Mouse (Mus musculus) heart, adult 8-10 months (tissue): ENCODE measurements at regions not wholly inside any gene's neighbourhood (a gene's known extent, or its start where the extent isn't known, plus 50 kb on each side); places are given as distances from the start of the nearest gene placed in this dataset.

Source experiments
- DNase-seq: peaks from one replicate; pipeline ENCODE4 v3.0.0; 2022; ENCODE audit warnings: low spot score

DNA sequence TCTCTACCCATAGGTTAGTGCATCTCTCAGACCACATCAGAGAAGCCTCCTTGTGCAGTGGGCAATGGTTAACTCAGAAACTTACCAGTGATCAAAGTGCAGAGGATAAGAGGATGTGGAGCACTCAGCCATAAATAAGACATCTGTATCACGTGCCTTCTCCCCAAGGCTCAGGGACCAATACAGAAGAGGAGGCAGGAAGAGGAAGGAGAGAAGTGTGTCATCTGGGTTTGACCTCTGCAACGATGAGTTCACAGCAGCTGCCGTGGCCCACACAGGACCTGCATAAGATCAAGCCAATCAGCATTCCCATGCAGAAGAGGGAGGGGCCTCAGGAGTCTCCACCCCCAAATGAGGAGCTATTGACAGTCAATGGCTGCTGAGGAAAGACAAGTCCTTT lies 252.8 kb downstream of the Gm12728 start:
- no peak for DNase-seq

DNA sequence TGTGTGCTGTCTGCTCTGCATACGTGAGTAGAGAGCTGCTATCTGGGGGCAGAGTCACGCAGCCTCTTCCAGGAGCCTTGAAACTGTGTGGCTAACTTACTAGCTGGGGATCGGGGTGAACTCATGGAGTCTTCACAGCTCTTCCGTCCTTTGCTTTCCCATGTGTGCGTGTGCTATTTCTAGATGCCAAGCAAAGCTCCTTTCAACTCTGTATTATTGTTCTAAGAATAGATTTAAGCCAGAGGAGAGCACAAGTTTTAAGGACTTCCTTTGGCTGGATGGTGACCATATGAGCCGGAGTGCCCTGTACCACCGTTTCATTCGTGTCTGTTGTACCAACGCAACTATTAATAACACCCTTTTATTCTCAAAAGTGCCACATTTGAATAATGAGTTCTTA lies 254.0 kb downstream of the Gm12728 start:
- no peak for DNase-seq

DNA sequence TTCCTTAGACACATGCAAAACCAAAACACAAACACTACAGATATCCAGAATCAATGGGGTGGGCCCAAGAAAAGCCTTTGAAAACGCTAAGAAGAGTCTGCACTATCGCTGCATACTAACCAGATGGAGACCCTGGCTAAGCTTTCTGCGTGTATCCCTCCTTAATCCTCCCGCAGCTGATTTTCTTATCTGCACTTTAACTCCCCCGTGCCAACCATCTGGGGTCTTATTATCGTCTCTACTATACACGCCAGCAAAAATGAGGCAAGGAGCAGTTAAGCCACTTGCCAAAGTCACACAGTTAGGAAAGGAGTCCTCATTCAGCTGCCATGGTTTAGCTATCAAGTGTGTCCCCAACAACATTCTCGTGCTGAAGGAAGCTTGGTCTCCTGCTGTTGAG lies 258.4 kb downstream of the Gm12728 start:
- DNase-seq = no peak

DNA sequence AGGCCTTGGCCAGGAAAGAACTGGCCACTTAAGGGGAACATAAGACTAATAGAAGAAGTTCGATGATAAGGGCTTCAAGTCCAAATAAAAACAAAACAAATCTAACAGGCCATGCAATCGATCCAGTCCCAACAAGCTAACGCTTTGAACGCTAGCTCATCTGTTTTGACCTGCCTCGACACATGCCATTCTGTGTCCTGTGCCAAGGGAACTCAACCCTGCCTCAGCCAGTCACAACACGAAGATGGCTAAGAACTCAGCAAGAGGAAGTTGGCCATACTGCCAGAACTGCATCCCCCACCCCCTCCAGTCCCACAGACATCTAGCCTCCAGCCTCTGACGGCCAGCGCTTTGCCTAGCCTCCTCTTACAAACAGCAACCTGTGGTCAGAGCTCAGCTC lies 259.1 kb downstream of the Gm12728 start:
- DNase-seq = no peak

DNA sequence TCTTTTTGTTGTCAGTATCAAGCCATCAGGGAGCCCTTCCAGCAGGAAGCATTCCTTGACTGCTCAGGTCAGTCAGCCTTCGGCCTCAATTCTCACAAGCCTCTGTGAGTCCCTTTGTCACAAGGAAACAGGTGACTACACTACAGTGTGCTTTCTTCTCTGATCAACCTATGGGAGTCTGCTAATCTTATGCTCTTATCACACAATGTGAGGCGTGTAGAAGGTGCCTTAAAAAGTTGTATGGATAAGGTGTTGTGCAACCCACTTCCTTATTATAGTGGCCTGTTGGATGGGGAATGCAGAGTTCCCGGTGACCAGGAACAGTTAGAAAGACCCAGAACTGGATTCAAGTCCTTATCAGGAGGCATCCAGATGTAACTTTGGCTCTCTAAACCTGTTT lies 260.2 kb downstream of the Gm12728 start:
- no peak for DNase-seq

DNA sequence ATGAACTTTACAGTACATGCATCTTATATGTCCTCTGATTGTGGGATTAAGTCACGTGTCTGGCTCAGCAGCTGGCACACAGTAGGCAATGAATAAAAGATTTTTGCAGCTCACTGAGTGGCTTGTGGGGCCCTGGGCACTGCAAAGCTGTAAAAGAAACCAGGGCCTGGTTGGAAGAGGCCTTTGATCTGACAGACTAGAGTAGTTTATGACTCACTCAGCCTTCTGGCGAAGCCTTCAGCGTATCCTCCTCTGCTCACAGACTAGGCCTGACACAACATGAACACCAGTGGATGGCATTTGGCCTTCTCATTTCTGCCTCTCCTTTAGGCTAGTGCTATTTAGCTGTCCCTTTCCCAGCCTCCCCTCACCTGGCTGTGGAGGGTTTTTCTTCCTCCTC lies 260.6 kb downstream of the Gm12728 start:
- DNase-seq = no peak

DNA sequence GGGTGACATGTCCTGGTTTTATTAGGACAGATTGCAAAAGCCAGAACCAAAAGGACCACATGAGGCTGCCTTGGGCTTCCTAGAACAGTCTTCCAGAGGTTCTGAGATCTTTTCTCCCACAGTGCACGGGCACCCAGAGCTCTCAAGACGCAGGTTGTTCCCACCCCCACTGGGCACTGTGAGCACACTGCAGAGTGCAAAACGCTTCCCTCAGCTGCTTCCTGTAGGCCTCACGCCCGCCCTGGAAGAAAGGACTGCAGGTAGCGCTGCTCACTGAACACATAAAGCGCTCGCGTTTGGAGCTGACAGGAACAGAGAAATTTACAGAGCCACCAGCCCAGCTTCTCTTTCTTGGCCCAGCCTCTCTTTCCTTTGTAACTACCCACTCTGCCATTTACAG lies 262.5 kb upstream of the Usp24 start:
- no peak for DNase-seq

DNA sequence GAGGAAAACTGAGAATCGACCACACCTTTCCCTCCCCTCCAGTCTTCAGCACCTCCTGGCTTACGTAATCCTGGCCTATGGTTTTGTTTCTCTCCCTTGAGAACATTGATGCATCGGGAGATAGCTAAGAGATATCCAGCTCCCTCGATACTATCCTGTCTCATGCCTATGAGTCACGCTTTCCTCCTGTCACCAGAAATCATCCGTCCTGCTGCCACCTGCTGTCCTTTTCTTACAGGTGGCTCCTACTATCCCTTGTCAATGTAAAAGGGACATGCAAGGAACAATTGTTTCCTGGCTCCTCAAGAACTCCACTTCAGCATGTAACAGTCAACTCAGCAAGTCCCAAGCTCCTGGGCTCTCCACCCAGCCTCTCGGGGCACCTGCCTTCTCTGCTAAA lies 261.7 kb upstream of the Usp24 start:
- no peak for DNase-seq

DNA sequence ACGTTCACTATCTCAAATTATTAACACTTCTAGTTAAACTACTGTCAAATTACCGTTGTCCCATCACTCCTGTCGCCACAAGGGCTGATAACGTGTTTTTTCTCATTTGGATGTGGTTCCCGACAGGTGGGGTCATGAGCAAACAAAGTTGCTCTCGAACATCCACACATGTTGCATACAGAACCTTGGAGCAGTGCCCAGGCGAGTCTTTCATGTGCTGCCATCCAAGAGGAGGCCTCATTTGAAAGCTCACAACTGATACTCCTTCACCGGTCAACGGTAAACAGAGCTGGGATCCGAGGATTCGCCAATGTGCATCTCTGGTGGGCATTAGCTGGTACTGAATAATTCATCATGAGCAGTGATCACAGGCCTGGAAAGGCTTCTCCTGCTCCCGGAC lies 253.4 kb upstream of the Usp24 start:
- no peak for DNase-seq

DNA sequence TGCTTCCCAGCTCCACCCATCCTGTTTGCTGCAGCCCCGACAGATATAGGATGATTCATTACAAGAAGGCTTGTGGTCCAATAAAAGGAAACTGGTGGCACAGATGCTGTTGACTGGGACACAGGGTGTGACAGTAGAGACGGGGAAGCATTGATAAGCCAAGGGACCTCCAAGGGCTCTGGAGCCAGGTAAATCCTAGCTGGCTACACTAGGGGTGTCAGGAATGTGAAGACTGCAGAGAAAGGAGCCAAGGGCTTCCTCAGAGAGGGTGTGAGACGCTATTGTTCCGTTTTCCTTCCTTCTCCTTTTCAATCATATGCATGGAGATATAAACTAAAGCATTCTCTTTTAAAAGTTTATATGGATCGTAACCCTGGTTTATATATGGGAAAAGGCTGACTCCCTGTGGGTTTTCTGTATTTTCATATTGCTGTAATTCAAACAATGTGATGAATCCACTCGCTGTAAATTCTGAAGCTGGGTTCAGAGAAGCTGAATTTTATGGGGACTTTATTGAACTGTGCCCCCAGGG lies 252.1 kb upstream of the Usp24 start:
- DNase-seq = no peak

DNA sequence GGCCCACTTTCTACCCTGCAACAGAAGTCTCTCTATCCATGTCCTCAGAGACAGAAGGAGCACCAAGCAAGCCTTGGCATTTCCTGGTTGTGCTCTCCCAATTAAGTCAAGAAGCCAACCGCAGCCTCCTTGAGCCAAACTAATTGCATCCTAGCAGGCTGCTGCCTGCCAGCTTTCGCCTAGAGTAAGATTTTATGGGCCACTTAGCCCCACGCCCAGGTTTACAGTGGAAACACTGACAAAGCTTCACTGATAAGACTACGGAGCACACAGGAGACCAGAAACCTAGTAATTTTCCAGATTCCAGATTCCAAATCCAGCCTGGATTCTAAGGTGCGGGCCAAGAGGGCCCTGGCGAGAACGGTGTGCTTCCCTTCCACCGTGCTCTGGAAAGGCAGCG lies 249.0 kb upstream of the Usp24 start:
- DNase-seq = no peak

DNA sequence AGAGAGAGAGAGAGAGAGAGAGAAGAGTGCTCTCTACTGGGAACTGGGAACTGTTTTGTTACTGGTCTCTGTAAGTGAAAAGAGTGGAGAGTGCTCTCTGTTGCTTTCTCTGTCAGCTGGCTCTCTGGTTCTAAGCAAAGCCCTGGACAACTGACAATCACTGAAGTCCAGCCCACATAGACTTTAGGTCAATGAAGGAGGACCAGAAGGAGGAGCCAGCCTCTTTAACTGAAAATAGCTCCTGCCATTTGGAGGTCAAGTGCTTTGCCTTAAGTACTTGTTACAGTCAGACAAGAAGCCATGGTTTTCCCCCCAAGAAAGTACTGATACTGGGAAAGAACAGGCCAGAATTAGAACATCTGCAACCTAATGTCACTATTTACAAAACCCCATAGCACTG lies 232.5 kb upstream of the Usp24 start:
- no peak for DNase-seq

DNA sequence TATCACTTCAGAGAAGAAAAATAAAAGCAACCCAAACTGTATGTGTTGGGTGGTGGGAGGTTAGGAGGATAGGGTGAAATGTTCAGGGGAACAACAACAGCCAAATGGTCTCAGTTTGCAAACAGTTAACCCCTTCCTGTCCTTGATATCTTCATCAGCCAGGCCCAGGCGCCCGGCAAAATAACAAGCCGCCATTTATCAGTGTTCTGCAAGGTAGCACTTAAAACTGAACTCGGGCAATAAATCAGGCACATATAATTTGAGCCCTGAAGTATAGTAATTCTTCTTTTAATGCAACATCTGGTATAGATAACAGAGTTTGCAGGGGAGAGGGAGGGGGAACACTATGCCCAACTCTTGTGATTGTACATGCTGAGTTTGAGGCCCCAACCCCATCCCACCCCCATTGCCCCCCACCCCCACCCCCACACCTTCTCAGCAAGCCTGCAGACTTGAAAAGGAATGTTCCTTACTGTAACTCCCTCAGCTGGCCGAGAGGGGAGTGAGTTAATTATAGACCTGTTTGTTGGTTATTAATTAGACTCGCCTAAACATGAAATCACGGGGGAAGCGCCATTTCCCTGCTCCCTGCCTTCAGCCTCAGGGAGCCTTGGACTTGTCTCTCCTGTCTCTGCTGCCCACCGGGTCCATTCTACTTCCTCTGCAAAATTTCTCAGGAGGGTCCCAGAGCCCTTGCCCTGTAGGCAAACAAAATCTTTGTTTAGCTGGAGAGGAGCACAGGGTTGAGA lies 223.9 kb upstream of the Usp24 start:
- no peak for DNase-seq

DNA sequence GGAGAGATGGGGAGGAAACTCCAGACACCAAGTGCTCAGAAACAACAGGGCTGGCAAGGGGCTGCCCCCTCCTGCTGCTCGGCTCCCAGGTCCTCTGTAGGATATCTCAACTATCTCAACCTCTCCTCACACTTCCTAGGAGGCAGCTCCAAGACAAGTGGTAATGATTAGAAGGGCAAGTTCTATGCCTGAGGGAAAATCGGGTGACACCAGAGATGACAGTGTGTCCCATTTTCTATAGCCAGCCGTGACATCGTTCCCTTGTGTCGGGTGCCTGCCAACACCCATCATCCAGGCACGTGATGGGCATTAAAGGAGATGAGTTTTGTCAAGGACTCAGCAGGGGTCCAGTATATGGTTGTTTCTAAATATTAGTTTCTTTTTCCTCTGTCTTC lies 223.3 kb upstream of the Usp24 start:
- DNase-seq = no peak

DNA sequence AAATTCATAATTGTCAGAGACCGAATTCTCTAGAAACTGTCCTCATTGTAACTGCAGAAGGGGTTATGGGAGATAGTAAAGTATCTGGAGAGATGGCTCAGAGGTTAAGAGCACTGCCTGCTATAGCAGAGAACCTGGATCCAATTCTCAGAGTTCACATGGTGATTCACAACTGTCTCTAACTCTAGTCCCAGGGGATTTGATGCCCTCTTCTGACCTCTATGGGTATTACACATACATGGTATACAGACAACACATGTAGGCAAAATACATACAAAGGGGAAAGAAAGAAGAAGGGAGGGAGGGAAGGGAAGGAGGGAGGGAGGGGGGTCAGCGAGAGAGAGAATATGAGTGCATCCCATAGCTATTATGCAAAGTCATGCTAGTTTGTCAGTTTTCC lies 222.8 kb upstream of the Usp24 start:
- no peak for DNase-seq

DNA sequence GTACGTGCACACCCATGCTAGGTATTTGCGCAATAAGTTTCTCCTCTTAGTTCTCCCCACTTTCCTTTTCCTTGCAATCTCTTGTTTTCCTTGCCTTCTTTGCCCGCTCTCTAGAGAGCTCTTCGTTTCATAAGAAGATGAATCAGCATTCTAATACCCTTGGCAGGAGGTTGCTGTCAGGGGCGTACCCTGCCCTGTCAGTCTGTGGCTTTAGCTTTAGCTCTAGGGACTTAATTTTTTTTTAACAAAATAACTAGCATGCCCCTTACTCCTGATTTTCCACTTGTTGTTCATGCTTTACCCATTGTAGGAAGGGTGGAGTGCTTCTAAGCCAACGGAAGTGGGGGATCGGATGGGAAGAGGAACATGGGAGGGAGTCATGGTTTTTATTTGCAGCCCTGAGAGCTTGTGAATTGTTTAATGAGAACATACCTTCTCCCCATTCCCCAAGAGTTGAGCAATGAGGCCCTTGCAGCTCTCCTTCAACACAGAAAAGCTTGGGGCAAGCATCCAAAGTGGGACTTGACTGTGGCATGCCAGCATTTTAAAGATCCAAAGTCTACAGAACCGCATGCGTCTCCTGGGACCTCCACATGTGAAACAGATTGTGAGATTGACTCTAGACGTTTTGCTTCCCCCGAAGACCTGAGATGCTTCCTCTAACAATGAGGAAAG lies 221.0 kb upstream of the Usp24 start:
- peak; percentile 18 for DNase-seq

DNA sequence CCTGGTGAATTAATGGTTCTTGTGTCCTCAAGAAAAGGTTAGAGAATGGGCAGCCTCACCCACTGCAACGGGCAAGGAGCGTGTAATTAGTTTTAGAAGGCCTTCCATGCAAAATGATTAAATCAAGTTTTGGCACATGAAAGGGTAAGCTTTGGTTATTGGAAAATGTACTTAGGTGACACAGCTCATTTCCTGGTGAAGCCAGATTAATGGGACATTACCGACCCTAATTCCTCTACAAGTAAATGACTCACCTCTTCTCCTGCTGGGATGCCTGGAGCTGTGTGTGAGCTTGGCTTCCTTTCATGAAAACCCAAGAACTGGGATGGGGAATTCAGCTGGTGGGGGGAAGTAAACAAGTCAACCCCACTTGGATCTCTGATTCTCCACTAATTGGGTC lies 219.9 kb upstream of the Usp24 start:
- DNase-seq = no peak

DNA sequence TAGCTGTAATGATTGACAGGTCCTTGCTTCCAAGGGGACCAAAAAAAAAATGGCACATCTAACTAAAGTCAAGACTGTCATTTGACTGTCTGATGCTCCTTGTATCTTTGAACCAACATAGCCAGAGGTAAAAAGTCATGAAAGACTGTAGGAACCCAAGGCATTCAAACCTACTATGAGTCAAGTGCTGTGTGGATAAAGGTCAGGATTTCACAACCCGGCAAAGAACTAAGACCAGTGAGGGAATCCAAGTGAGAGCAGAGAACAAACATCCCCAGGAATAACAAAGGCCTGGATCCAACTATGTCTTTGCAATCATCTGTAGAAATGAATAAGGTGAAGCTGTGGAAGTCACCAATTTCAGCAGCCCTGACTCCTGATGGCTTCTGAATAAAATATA lies 218.2 kb upstream of the Usp24 start:
- no peak for DNase-seq

DNA sequence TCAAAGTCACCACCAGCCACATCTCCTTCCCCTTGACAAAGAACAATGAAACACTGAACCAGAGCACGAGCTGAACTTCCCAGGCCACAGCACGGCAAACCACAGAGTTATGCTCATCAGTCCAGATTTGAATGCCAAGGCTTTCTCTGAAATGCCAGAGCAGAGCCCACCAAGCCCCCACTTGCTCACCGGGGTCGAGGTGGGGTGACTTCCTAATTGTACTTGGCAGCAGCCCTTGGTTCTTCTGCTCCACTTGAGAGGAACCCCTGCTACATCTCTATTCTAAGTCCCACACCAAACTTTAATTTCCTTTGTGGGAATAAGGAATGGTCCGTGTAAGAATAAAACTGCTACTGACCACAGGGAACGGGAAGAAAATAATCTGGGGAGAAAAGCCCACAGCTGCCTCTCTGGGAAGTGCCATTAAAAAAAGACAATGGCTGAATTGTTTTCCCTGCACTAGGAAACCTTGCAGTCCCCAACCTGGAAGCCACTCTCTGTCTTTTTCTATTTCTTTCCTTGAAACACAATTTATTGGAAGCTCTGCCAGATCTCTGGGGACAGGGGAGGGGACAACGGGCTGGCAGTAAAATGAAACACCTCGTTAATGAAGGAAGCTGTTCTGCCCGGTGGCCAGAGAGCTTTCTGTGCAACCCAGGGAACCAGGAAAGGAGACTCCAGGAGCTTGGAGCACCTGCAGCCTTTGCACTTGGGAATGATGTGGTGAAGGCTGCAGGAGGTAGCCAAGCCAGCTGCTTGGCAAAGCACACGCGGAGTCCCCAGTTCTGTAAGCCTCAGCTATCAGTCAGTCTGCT lies 215.6 kb upstream of the Usp24 start:
- no peak for DNase-seq

DNA sequence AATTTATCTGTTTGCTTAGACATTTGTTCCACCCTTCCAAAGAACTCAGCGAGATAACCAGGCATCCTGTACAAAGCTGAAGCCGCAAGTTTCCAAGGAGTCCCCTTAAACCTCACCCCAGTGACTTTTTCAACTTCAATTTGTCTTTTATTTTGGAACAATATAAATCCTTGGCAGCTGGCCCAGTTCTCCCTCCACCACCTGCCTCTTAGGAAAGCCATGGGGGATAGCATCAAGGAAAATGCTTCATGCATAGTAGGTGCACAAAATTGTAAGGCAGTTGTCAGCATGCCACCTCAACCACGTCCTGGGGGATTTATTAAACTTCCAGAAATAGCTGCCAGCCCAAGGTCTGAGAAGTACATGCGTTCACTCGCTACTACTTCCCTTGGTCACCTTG lies 214.1 kb upstream of the Usp24 start:
- no peak for DNase-seq

DNA sequence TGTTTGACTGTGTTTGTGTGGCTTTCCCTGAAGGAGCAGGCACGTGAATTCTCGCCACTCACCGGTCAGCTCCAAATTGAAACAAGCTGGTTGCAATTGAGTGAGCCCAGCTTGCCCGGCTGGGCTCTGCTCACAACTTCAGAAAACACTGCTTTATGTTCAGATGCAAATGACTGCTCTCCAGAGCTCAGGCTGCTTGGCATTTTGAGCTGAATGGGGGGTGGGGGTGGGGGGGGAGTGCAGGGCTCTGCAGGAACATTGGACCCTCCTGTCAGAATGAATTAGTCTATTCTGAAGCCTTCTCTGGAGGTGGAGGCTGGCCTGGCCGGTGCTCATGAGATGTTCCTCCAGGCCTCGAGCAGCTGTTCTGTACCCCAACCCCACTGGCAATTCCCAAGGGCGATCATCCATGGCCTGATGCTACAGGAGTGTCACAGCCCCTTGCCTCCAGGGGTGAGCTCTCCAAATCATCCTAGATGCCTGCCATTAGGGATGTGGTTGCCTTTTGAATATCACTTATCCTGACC lies 213.5 kb upstream of the Usp24 start:
- DNase-seq = no peak
